Mouse (Mus musculus) urinary bladder, postnatal 25 days (tissue): ENCODE results near the gene Col11a2.
A peak's percentile ranks its signal among the peaks of the same experiment; 100 is the strongest.

Experiments
- DNase-seq: peaks from one replicate; pipeline ENCODE4 v3.0.0; 2022; ENCODE audit warnings: low spot score

Col11a2 gene

DNA sequence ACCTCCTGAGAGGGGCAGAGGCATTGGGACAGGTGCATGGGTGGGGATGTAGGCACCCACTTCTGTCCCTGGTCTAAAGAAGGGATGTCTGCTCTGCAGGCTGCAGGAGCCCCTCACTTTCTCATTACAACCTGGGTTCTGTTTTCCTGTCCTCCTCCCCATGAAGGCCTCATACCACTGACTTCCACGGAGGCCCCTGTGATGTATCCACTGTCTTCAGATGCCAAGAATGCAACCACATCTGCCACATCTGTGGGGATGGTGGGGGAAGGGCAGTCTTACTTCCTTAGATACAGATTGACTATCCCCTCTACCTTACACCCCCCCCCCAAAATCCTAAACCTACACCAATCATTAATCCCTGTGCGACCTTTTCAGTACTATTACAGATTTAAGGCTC, 13.0 kb upstream of the Col11a2 start:
- no peak for DNase-seq

DNA sequence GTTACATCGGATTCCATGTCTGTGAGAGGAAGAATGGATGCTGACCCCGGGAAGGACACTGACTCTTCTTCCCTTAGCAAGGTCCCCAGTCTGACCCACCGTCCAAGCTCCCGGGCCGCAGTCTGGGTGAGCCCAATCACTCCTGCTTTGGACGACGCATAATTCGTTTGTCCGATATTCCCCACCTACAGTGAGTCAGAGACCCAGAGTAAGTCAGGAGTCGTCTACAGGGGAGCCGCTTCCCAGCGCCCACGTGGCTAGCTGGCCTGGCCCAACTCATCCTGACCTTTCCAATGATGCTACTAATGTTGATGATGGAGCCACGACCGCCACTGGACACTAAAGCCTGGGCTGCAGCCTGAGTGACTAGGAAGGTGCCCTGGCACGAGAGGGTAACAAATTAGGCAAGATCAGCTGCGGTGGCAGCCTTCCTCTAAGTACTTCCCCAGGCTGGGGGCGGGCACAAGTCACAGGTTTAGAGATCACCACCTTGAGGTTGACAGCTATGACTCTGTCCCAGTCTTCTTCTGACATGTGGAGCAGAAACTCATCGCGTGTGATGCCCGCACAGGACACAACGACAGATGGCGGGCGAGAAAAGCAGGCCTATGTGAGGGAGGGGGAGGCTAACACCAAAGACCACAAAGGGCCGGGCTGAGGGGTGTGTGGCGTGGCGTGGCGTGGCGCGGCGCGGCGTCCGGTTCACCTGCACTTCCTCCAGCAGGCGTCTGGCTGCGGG, 12.2 kb upstream of the Col11a2 start:
- DNase-seq, result no peak

DNA sequence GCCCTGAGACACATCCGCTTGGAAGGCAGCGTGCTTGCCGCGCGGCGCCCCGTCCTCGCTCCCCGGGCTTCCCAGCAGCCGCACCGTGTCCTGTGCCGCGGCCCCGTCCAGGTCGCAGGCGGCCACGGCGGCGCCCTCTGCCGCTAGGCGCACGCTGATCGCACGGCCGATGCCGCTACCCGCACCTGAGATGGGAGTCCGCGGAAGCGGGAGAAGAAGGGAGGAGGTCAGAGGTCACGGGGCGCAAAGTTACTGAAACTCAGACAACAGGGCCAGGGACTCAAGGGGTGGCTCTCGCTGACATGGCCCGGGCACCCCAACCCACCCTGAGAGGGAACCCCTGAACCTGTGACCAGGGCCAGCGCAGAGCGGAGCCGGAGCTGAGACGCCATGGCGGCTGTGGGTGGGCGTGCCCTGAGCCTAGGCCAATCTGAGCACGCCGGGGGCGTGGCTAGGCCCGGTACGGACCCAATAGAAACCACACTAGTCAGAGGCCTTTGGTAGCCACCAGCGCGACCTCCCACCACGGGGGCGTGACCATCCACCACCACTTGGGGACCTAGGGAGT, 11.5 kb upstream of the Col11a2 start, which contains the start of gene H2-Ke6:
Gene H2-Ke6 (minus strand): TSS at position 405 of the 568 bp plus-strand sequence.
- peak; percentile 89 for DNase-seq

- DNase-seq, result no peak
Observed at GRCm38 (mm10) chr17:34028501-34029149, 10.6 kb upstream of the Col11a2 start.

GRCm38 (mm10) chr17:34029150-34029889, 9.9 kb upstream of the Col11a2 start:
- DNase-seq, result no peak

- no peak for DNase-seq
Observed at GRCm38 (mm10) chr17:34029890-34030595, 9.2 kb upstream of the Col11a2 start.

- no peak for DNase-seq
Observed at GRCm38 (mm10) chr17:34030861-34031326, 8.3 kb upstream of the Col11a2 start.

DNA sequence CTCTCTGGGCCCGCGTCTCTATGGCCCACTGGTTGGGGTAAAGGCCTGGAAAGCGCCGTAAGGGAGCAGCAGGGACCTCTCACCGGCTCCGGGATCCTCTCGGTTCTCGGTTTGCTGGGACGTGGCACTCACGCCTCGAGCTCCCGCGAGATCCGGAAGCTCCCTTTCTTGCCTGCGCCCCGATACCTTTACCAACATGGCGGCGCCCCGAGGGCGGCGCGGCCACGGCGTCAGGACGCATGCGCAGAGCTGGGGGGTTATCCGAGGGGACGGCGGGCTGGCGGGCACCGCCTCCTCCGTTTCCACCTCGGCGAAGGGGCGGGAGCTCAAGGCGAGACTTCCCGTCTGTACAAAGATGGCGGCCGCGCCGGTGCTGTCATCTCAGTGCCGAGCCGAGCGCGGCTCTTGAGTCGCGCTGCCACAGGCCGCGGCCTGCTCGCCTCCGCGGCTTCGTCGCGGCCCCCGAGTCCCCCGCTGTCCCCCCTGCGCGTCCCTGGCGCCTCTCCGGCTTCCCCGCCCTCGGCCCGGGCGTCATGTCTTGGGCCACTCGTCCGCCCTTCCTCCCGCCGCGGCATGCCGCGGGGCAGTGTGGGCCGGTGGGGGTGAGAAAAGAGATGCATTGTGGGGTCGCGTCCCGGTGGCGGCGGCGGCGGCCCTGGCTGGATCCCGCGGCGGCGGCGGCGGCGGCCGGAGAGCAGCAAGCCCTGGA, 7.6 kb upstream of the Col11a2 start, which contains the start of the genes Slc39a7 and Rxrb:
Gene Slc39a7 (minus strand): TSS at position 218 of the 709 bp plus-strand sequence.
Gene Rxrb (plus strand): TSS at position 348 of the 709 bp plus-strand sequence.
- peak; percentile 100 for DNase-seq

DNA sequence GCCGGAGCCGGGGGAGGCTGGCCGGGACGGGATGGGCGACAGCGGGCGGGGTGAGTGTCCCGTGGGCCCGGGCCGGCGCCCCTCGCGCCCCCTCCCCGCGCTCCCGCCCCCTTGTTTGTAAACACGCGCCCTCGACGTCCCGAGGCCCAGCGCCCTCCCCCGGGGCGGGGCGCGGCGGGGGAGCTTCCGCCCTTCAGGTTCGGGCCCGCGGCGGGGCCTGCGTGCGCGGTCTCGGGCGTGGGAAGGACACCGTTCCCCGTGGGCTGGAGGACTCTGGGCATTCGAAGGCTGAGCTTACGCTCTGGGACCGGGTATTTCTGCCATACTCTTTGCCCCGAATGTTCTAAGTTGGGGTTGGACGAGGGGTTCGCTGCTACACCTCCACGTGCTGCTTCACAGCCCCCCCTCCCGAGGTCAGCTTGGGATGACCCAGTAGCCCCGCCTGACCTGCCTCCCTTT, 7.0 kb upstream of the Col11a2 start:
- peak; percentile 71 for DNase-seq

DNA sequence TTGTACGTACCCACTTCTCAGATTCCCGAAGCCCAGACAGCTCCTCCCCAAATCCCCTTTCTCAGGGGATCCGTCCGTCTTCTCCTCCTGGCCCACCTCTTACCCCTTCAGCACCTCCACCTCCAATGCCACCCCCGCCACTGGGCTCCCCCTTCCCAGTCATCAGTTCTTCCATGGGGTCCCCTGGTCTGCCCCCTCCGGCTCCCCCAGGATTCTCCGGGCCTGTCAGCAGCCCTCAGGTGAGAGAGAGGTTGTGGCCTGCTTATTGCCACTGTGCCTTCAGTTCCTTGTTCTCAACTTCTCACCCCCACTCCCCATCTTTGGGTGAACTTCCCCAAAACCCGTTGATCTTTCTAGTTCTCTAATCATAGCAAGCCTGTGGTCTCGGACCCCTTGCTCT, 6.4 kb upstream of the Col11a2 start:
- DNase-seq, result no peak

- no peak for DNase-seq
Observed at GRCm38 (mm10) chr17:34033441-34033840, 5.8 kb upstream of the Col11a2 start.

GRCm38 (mm10) chr17:34034064-34034463, 5.2 kb upstream of the Col11a2 start:
- peak; percentile 72 for DNase-seq

- no peak for DNase-seq
Observed at GRCm38 (mm10) chr17:34035517-34035916, 3.7 kb upstream of the Col11a2 start.

GRCm38 (mm10) chr17:34036647-34037046, 2.6 kb upstream of the Col11a2 start:
- no peak for DNase-seq

GRCm38 (mm10) chr17:34037241-34037640, 2.0 kb upstream of the Col11a2 start:
- no peak for DNase-seq

DNA sequence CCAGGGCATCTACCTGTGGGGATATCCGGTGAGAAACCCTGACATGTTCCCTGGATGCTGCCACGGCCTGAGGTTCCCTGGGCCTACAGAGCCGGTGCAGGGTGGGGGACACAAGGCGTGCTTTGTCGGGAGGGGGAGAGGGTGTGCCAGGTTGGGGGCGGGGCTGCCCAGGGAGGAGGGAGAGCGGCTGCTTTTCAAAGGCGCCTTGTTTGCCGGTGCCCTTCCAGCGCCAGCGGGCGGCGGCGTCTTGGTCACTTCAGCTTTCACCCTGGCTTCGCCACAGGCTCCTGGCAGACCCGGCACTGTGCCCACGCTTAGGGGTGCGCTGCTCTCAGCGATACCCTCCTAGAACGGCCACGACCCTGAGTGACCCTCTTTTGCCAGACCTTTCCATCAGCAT, 797 bp upstream of the Col11a2 start:
- no peak for DNase-seq

GRCm38 (mm10) chr17:34039562-34040450, 569 bp downstream of the Col11a2 start:
- no peak for DNase-seq

DNA sequence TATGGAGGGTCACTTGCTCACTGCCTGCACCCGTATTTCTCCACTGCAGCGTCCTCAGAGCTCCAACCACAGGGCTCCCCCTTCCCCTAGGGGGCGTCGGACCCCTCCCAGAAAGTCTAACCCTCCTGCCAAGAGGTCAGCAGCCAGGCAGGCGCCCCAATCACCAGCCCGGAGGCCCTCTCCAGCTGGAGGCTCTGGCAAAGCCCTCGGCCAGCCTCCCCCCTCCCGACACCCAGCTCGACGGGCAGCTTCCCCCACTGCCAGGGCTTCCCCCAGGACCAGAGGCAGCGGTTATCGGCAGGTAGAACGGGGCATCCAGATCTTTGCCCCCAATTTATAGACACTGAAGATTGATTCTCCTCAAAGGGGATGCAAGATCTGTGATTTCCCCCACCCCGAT, 6.7 kb downstream of the Col11a2 start:
- DNase-seq, result no peak

GRCm38 (mm10) chr17:34047404-34048050, 8.3 kb downstream of the Col11a2 start:
- no peak for DNase-seq
